Mouse (Mus musculus) thymus, adult 2 months (tissue): ENCODE results near the gene Sptbn4.

Experiments used
- CTCF ChIP-seq: fragments of 200-500 bp; IDR thresholded peaks from 2 replicates; pipeline ENCODE4 v1.5.1; 2012; ENCODE audit warnings: mild to moderate bottlenecking, control low read depth, low read length, moderate library complexity, borderline replicate concordance; ENCODE audit not compliant: control insufficient read depth, poor library complexity, insufficient read depth; ENCODE audit errors: extremely low read depth
- POLR2A ChIP-seq: fragments of 200-500 bp; IDR thresholded peaks from 2 replicates; pipeline ENCODE4 v1.6.1; 2012; ENCODE audit warnings: mild to moderate bottlenecking, low read length, control low read depth, moderate library complexity; ENCODE audit not compliant: control insufficient read depth, poor library complexity, insufficient read depth; ENCODE audit errors: extremely low read depth

DNA sequence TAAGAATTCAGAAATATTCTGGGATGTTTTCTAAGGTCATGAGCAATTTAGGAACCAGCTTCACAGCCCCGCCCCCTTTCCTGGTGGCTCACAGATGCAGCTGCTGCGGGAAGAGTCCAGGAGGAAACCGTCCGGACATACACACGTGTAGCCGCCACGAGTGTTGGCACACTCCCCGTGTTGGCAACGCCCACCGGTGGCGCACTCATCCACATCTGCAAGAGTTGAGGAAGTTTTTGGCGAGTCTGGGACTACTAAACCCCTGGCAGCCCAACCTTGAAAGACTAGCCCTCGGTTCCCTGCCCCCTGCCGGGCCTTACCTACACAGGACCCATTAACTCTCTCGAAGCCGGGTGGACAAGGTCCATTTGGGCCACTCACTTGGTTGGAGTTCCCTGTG, 118.8 kb downstream of the Sptbn4 start:
- no peak for TF ChIP-seq CTCF
- TF ChIP-seq POLR2A = no peak
